Mouse (Mus musculus) spleen, adult 2 months (tissue): ENCODE results near the gene Hmga1.

ENCODE experiments used
- CTCF ChIP-seq: fragments of 200-500 bp; IDR thresholded peaks from 2 replicates; pipeline ENCODE4 v1.5.1; 2011; ENCODE audit warnings: mild to moderate bottlenecking, inconsistent platforms; ENCODE audit not compliant: insufficient read depth, insufficient read length, insufficient replicate concordance; ENCODE audit errors: extremely low read depth
- POLR2A ChIP-seq: fragments of 200-500 bp; IDR thresholded peaks from 2 replicates; pipeline ENCODE4 v1.6.1; 2011; ENCODE audit warnings: low read depth, low read length, inconsistent platforms

- TF ChIP-seq CTCF (no peak), POLR2A (no peak)
Measured at GRCm38 (mm10) chr17:27509056-27509455, 47.2 kb upstream of the Hmga1 start.
